Mouse (Mus musculus): Measurements from ENCODE around the gene Fat1.
A peak's percentile ranks its signal among the peaks of the same experiment; 100 is the strongest.
"Not testable (repeated sequence)": the region's sequence is repeated elsewhere in the genome, so short reads cannot be mapped to it uniquely, and the experiment has no call there.

The Fat1 gene

GRCm38 (mm10) chr8:45010685-45011084 is 75.4 kb downstream of the Fat1 start:
- peak; percentile 81 for DNase-seq

- DNase-seq = no peak
These were observed 76.5 kb downstream of the Fat1 start for GRCm38 (mm10) chr8:45011774-45012173.

GRCm38 (mm10) chr8:45013852-45014251 is 78.6 kb downstream of the Fat1 start:
- no peak for DNase-seq

GRCm38 (mm10) chr8:45014498-45015067 is 79.3 kb downstream of the Fat1 start:
- no peak for DNase-seq

- DNase-seq = no peak
These were observed 80.6 kb downstream of the Fat1 start for GRCm38 (mm10) chr8:45015876-45016275.

GRCm38 (mm10) chr8:45019241-45019640 is 84.0 kb downstream of the Fat1 start:
- no peak for DNase-seq

- DNase-seq = peak; percentile 67
These were observed 85.9 kb downstream of the Fat1 start for GRCm38 (mm10) chr8:45021171-45021570.

- peak; percentile 87 for DNase-seq
These were observed 86.8 kb downstream of the Fat1 start for GRCm38 (mm10) chr8:45021911-45022665.

GRCm38 (mm10) chr8:45028081-45028497 is 92.8 kb downstream of the Fat1 start:
- peak; percentile 50 for DNase-seq

- no peak for DNase-seq
These were observed 103.1 kb downstream of the Fat1 start for GRCm38 (mm10) chr8:45038350-45038749.

GRCm38 (mm10) chr8:45044160-45044559 is 108.9 kb downstream of the Fat1 start:
- DNase-seq = no peak

GRCm38 (mm10) chr8:45050451-45050850 is 115.2 kb downstream of the Fat1 start:
- DNase-seq = no peak

GRCm38 (mm10) chr8:45051236-45051635 is 116.0 kb downstream of the Fat1 start:
- DNase-seq = no peak

- no peak for DNase-seq
These were observed 117.0 kb downstream of the Fat1 start for GRCm38 (mm10) chr8:45052205-45052604.

GRCm38 (mm10) chr8:45052618-45053017 is 117.4 kb downstream of the Fat1 start:
- no peak for DNase-seq

- DNase-seq = no peak
These were observed 120.3 kb downstream of the Fat1 start for GRCm38 (mm10) chr8:45055500-45055899.

- no peak for DNase-seq
These were observed 121.6 kb downstream of the Fat1 start for GRCm38 (mm10) chr8:45056810-45057209.

GRCm38 (mm10) chr8:45060083-45060482 is 124.8 kb downstream of the Fat1 start:
- DNase-seq = no peak

GRCm38 (mm10) chr8:45062311-45062710 is 127.1 kb downstream of the Fat1 start:
- DNase-seq = no peak

GRCm38 (mm10) chr8:45062982-45063924 is 128.0 kb downstream of the Fat1 start:
- no peak for DNase-seq

GRCm38 (mm10) chr8:45064197-45064869 is 129.1 kb downstream of the Fat1 start:
- no peak for DNase-seq

- not testable (repeated sequence) for DNase-seq
These were observed 130.1 kb downstream of the Fat1 start for GRCm38 (mm10) chr8:45065391-45065790.

Data from cerebellum, adult 9-10 months (tissue).